Mouse (Mus musculus): ENCODE results near the gene Ppcdc. TPM values are rescaled to one million over a fixed set of nuclear protein-coding genes. Genes with fewer than 3 reads are reported as not detected.

Ppcdc gene
- total RNA-seq (2023): 10 to 100 TPM; 28.2 to 29.6 TPM

GRCm38 (mm10) chr9:57439522-57440295 is at the start of gene Ppcdc:
Gene Ppcdc (minus strand): TSS chr9:57440124.

GRCm38 (mm10) chr9:57467896-57468549 is 28.1 kb upstream of the Ppcdc start, which contains the start of gene Scamp5:
Gene Scamp5 (minus strand): TSS chr9:57468060.

Other genes starting within 250 kb of the Ppcdc start
- gene Trcg1, start 203.6 kb downstream of the Ppcdc start, total RNA-seq (2023): not detected
- 10 to 100 TPM; 49.3 to 55.2 TPM for gene 1700017B05Rik, start 177.5 kb downstream of the Ppcdc start, total RNA-seq (2023)
- 1 to 10 TPM; 1.0 to 1.9 TPM for gene Scamp5, start 27.9 kb upstream of the Ppcdc start, total RNA-seq (2023)
- not detected for gene Rpp25, start 63.9 kb upstream of the Ppcdc start, total RNA-seq (2023)
- gene Cox5a, start 81.2 kb upstream of the Ppcdc start, total RNA-seq (2023): 100 to 1,000 TPM; 108 to 123 TPM
- 10 to 100 TPM in 1 of 2 experiments, 1 to 10 TPM in 1; 6.3 to 12.4 TPM for gene Fam219b, start 97.4 kb upstream of the Ppcdc start, total RNA-seq (2023)
- gene Mpi, start 112.6 kb upstream of the Ppcdc start, total RNA-seq (2023): 10 to 100 TPM in 1 of 2 experiments, 1 to 10 TPM in 1; 9.3 to 10.5 TPM
- gene Scamp2, start 120.8 kb upstream of the Ppcdc start, total RNA-seq (2023): 100 to 1,000 TPM; 144 to 146 TPM
- gene Ulk3, start 149.3 kb upstream of the Ppcdc start, total RNA-seq (2023): 10 to 100 TPM; 28.4 to 33.6 TPM
- not detected for gene Cplx3, start 166.2 kb upstream of the Ppcdc start, total RNA-seq (2023)
- gene Lman1l, start 180.7 kb upstream of the Ppcdc start, total RNA-seq (2023): not detected
- gene Csk, start 213.5 kb upstream of the Ppcdc start, total RNA-seq (2023): 100 to 1,000 TPM; 197 to 212 TPM
- gene Cyp1a2, start 243.6 kb upstream of the Ppcdc start, total RNA-seq (2023): not detected
- not detected for gene Cyp1a1, start 247.8 kb upstream of the Ppcdc start, total RNA-seq (2023)